Mouse (Mus musculus): ENCODE results near the gene Mafk.
A peak's percentile ranks its signal among the peaks of the same experiment; 100 is the strongest.
"Not testable (repeated sequence)": the region's sequence is repeated elsewhere in the genome, so short reads cannot be mapped to it uniquely, and the experiment has no call there.

Mafk gene

DNA sequence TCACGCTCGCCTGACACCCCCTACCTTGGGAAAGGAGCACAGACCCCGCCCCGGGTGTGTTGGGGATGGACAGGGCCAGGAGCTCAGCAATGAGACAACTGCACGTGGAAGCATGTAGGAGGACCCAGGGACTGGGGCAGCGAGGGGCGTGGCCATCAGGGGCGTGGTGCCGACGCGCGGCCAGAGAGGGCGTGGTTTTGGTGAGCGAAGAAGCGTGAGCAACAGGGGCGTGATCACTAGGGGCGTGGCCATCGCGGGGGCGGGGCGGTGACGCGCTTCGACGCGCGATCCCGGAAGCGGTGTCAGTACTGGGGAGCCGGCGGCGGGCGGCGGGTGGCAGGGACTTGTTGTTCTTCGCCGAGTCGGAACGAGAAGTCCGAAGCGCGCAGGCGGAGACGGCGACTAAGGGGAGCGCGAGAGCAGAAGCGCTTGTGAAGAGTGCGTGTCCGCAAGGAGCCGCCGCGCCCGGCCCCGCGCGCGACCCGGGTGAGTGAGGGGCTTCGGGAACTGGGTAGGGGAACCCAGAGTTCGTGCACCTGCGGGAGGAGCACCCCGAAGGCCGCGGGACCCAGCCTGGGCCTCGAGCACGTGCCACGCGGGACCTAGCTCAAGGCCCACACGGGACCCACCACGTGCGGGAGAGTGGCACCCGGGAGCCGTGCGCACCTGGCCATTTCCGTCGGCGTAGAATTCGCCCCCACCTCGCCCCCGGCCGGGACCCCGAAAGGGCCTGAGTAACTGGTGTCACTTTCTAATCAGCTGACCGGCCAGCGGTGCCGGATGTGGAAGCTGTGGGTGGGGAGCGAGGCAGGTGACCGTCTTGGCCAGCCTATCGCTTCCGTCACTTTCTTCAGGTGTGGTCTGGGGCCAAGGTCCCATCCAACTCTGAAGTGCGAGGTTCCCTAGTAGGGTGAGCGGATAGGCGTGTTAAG is at the start of gene Mafk:
TSS of gene Mafk (plus strand) at position 287 of the 932 bp plus-strand sequence.
- DNase-seq (ENCODE audit: low read depth, low spot score) = peak; percentile 93

DNA sequence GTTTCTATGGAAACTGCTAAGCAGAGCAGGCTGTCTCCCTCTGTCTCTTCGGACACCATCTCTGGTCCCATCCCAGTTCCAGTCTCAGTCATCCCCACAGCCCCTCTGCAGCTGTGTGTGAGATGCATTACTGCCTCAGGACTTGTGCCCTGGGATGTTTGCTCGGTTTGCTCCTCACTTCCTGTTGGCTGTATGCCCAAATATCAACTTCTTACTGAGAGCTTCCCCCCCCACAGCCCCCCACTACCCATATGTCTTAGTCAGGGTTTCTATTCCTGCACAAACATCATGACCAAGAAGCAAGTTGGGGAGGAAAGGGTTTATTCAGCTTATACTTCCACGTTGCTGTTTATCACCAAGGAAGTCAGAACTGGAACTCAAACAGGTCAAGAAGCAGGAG is 48.7 kb upstream of the Mafk start:
- DNase-seq (ENCODE audit: low read depth, low spot score) = not testable (repeated sequence)

DNA sequence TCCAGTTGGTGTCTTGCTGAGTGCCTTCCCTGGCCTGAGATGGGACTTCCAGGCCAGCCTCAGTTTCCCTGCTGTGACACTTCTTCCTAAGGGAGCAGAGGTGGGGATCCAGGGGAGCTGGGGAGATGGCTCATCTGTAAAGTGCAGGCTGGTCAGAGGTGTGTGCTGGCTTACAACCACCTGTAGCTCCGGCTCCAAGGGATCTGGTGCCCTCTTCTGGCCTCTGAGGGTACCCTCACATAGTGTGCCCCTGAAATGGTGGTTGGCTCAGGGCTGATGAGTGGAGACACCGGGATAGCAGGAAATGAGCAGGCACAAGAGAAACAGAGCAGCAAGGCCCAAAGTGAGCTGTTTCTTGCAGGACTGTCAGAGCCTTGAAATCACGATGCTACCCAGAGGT is 45.5 kb upstream of the Mafk start:
- no peak for DNase-seq (ENCODE audit: low read depth, low spot score)

DNA sequence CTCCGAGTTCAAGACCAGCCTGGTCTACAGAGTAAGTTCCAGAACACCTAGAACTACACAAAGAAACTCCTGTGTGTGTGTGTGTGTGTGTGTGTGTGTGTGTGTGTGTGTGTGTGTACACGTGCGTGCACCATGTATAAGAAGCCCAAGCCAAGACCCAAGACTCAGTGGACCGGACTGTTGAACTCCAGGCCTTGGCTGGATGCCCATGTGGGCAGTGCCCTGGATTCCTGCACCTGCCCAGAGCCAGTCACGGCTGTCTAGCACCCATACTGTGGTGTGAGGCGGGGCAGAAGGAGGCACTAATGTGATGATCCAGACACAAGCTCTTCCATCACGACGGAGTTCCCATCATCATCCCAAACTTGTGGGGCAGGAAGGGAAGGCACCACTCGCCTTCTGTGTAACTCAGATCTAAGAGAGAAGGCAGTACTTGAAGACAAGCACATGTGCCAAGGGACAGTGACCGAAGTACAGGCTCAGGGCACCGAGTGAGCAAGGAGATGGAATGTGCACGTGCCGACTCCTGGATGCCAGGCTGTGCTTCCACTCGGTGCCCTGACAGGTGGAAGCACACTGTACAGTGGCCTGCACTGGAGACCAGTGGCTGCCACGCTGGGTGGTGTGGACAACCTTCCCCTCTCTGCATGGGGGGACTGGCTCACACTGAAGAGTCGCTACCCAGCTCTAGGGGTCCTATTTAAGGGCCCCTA is 41.7 kb upstream of the Mafk start:
- no peak for DNase-seq (ENCODE audit: low read depth, low spot score)

DNA sequence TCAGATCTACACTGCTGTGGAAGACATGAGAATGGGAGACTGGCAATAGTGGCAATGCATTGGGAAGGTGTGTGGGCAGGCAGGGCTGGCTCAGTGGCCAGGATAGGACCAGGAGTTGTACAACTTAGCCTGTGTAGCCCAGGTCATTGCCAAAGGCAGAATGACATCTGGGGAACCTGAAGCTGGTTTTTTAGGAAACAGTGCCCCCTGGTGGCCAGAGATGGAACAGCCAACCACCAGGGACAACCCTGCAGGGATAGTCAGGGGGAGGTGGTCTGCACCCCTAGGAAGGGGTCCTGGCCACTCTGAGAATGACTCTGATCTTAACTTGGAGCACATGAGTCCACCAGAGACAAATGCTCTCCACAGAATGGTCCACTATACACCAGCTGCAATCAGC is 40.8 kb upstream of the Mafk start:
- DNase-seq (ENCODE audit: low read depth, low spot score) = peak; percentile 59

DNA sequence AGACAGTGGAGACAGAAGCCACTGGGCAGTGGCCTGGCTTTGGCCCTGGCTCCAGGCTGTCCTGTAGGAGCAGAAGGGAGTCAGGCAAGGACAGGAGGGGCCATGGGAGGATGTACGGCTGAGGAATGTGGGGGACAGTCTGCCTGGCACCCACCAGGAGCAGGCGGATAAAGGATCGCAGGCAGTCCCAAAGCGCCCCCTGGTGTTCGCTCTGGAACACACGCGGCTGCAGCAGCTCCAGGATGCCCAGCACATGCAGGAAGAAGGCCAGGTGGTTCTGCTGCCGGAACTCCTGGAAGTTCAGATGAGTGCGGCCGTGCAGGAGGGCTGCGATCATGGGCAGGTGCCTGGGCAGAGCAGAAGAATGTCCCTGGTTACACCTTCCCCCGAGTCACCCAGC is 36.6 kb upstream of the Mafk start:
- no peak for DNase-seq (ENCODE audit: low read depth, low spot score)

DNA sequence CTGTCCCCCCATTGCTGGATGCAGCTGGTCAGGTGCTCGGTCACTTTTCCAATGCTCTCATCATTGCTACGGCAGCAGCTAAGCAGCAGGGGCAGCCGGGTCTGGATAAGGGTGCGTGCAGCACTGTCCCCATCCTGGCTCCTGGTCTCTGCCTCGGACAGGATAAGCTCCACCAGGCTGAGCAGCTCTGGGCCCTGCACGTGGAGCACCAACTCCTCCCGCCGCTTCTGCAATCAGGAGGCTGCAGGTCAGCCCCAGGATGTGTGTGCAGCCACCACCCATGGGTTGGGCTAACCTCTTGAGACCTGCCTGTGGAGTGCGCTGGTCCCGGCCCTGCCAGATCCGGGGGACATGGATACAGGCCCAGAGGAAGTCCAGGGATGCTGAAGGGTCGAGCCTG is 35.2 kb upstream of the Mafk start:
- DNase-seq (ENCODE audit: low read depth, low spot score) = no peak

DNA sequence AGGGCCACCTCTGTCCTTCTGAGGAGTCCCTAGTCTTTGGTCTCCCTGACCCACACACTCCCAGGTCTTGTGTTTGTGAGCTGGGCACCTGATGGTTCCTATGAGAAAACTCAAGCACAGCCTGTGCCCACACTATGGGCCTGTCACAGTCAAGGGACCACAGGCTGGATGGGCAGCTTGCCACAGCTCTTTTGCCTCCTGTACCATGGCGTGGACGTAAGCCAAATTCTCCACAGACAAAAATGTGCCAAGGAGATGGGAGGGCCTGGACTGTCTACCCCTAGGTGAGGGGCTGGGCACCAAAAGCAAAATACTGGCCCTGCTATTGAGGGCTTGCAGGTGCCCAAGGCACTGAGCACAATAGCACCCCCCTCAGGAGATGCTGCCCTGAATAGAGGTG is 34.7 kb upstream of the Mafk start:
- no peak for DNase-seq (ENCODE audit: low read depth, low spot score)

DNA sequence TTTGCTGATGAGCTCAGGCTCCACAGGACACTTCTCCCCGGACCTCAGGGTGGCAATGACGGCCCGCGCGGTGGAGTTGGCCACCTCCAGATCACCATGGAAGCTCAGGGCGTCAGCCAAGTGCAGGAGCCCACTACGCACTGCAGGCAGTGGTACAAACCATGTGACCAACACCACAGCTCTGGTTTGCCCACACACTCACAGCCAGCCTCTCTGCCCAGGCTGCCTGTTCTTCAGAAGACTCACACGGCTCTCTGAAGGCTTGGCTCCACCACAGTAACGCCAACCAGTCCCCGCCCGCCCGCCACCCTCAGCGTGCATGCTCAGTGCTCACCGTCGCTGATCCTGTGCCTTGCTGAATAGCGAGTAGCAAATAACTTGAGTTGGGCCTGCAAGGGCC is 33.2 kb upstream of the Mafk start:
- no peak for DNase-seq (ENCODE audit: low read depth, low spot score)

DNA sequence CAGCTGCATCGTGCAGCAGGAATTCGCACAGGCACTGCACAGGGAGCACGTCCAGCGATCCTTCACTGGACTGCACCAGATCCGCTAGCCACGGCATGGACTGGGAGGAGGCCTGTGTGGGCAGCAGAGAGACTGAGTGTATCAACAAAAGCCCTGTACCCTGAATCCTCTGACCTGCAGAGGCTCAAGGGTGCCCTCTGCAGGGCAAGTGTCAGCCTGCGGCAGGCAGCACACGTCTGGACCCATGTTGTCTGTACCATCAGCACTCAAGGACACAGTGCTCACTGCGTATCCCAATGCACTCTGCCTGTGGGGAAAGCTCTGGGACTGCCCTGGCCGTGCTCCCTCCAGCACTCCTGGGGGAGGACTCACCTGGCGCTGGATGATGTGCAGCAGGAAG is 27.0 kb upstream of the Mafk start:
- no peak for DNase-seq (ENCODE audit: low read depth, low spot score)

DNA sequence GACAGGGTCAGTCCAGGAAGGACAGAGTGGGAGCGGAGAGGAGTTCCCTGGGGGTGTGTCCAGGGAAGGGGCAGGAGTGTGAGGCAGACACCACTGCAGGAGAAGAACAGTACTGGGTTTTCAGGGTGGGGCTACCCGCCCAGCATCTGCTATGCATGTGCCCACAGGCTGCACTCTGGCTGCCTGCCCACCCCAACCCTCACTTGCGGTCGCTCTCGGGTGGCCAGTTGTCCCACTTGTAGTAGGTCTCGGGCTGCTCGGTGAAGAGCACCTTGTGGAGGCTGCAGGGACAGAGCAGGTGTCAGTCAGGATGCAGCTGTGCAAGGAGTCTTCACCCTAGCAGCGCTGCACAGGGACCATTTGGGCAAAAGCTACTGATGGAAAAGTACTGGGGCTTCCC is 23.1 kb upstream of the Mafk start:
- no peak for DNase-seq (ENCODE audit: low read depth, low spot score)

DNA sequence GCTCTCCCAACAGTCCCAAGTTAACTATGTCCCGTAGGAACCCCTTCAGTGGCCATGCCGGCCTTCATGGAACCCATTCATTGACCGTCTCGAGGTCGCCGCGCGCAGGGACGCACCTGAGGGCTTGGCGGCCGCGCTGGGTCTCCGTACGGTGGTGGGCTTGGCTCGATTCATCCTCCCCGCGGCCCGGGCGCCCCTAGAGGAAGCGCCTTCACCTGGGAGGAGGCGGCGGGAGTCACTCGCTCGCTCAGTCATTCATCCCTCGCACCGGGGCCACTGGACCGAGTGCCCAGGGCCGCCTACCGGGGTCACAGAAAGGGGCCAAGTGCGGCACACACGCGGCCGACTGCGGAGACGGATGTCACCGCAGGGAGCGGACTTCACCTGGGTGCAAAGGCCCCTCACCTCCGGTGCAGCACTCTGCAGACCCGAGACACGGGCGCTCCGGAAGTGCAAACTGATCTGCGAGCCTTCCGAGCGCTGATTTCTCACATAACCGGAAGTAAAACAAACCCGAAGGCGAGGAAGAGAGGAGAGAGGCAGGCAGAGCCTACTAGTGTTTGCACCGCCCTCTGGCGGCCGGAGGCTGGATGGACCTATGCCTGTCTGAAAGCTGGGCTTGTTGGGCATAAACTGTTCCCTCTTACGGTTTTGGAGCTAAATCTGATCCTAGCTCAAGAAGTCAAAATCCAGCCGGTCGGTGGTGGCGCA is 15.9 kb upstream of the Mafk start, which contains the start of gene Ints1:
TSS of gene Ints1 (minus strand) at position 459 of the 711 bp plus-strand sequence.
- DNase-seq (ENCODE audit: low read depth, low spot score) = peak; percentile 90

DNA sequence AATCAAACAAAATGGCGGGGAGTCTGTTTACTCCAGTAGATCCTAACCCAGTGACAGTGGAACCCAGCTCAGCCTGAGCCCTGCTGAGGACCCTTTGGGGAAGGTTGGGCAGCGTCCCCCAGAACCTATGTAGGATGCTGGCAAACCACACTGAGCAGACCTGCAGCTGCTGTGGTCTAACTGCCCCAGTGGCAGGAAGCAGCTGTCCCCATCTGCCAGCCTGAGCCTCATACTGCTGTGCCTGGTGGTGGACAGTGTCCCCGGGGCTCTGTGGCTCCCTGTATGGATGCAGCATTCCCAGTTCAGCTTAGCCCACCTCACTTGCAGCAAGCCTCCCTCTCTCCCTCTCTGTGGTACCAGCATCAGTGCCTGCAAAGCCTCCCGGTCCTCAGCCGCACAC is 14.3 kb upstream of the Mafk start:
- no peak for DNase-seq (ENCODE audit: low read depth, low spot score)

DNA sequence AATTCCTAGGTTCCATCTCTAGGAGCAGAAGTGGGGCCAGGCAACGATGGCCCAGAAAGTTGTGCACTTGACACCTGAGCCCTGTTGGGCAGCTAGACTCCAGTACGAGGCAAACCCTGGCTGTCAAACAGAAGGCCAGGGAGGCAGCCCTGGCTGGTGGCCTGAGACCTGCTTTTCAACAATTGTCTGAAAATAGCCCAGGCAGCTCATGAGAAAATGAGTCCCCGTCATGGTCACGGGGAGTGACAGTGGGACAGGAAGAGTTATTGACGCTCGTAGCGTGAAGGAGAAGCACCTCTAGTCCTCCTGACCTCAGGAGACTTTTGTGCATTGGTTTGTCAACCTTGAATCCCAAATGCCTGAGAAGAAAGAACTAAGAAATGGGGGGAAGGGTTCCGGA is 9.9 kb upstream of the Mafk start:
- DNase-seq (ENCODE audit: low read depth, low spot score) = no peak

DNA sequence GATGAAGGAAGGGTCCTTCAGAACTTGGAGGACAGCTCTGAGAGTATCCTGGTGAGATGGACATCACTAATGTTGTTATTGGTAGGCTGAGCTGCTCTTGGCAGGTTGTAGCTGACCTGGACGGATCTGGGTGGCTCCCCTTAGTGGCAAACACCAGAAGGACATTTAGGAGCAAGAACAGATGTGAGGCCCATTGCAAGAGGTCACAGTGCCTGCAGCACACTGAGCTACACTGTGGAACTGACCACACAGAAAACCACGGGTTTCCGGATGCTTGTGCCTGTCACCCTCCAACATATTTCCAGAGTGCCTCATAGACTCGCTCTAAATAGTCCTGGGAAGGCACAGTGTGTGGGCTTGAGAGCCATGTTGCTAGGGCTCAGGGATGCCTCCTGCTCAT is 1.8 kb upstream of the Mafk start:
- no peak for DNase-seq (ENCODE audit: low read depth, low spot score)

DNA sequence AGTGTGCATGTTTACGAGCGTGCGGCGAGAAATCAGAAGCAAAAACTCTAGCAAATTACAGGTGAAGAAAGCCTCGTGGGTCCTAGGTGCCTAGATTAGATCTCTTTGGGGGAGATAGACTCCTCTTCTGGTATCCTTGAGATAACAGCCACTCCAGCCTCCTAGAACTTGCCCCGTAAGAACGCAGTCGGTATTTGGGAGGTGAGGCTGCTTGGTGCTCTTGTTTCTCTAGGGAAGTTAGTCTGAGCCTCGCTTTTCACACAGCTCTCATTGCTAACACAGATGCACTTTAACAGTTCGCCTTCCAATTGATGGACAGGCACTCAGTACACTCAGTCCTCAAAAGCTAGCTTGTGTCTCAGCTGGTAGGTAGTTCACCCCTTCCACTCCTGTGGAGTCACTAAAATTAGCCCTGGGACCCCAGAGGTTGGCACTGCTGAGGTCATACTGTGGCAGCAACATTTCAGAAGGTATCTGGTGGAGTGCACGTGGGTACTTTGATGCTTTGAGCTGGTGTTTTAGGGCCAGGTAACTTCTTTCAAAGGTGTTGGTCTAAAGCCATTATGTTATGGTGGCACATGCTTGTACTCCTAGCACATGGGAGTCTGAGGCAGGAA is 954 bp downstream of the Mafk start:
- DNase-seq (ENCODE audit: low read depth, low spot score) = no peak

DNA sequence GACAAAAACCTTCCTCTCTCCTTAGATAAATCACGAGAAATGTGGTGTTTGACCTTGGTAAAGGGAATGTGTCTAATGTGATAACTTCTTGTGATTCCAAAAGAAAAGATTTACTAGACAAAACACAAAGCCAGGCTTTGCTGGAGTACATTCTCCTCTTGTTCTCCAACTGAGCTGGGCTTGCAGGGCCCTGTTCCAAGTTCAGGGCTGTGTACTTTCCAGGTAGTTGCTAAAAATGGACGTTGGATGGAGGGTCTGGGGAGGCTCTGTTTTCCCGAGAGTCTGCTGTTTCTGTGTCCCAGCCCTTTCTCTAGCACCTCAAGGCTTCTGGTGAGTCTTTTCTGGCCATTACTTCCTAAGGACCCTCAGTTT is 1.6 kb downstream of the Mafk start:
- no peak for DNase-seq (ENCODE audit: low read depth, low spot score)

DNA sequence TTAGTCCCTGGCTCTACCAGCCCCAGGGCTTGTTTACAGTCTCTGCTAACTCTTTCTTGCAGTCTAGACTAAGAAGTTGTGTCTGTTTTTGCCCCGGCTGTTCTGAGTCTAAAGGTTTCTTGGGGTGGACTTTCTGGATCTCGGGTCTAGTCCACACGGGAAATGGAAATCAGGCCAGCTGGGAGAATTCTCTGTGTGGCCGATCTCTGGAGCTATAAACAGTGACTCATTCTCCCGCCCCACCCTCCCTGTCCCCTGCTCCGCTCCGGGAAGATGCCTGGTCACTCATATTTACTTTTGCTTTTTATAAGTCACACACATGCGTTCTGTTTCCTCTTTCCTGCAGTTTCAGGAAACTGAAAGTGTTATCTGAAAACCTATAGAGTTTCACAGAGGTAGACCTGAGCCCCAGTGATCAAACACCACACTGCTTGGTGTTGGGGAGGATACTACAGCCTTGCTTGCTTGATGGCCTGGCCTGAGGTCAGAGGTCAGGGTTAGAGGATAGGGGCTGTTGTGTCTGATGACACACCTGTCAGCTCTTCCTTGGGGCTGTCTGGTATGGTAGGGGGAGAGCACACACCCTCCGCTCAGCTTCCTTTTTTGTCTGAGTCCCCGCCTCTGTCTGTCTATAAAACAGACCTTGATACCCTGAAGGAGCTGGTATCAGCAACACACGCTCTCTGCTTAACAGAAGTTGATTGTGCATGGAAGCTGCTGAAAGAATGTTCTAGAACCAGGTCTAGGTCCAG is 2.2 kb downstream of the Mafk start:
- DNase-seq (ENCODE audit: low read depth, low spot score) = no peak

DNA sequence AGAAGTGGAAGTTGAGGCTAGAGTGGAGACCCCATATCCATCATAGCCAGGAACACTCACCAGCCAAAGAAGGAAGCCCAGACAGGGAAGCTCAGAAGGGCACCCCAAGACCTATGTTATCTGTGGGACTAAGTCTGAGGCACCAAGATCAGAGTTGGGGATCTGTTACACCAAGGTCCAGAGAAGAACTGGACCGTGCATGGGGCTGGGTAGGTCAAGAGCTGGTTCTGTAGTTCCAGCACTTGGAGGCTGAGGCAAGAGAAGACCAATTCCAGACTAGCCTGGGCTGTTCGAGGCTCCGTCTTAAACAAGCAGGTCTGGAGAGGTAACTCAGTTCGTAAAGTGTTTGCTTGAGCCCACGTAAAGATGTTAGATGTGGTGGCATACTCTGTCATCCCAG is 2.8 kb downstream of the Mafk start:
- DNase-seq (ENCODE audit: low read depth, low spot score) = no peak

DNA sequence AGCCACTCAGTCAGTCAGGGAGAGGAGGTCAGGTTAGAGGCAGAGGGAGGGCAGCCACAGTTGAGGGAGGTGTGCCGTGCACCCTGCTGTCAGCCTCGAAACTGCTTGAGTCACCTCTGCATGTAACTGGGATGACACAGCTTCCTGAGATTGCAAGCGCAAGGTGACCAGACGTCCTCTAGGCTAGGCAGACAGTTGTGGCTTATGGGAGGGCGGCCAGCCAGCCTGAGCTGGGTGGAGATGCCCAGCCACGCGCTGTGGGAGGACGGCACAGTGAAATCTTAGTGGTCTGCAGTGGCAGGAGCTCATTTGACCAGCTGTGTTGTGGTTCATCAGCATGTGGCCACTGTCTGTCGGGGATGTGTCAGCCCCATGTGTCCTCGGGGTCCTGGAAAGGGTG is 3.6 kb downstream of the Mafk start:
- DNase-seq (ENCODE audit: low read depth, low spot score) = no peak

DNA sequence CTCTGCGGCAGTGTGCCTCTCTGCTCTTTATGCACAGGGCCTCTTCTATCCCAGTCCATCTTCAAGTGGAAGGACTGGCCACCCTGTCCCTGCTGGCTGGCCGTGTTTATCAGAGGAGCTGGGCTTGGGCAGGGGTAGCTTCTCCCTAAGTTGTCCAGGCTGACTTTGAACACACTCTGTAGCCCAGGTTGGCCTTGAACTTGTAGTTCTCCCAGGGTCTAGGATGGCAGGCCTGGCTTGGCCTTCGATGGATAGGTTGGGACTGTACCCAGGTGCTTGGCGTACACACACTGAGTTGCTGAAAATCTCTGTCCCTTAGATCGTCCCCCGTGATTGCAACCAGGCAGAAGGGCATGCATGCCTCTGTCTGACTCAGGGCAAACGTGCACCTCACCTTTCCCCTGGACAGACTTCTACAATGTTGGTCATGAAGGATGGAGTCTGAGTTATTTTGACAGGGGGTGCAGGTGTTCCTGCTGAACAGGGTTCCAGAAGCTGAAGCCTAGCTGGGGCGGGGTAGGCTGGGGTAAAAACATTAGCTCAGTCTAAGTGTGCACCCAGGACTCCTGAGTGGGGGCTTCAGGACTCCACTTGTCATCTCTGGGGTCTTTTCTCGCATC is 4.8 kb downstream of the Mafk start:
- no peak for DNase-seq (ENCODE audit: low read depth, low spot score)

Data from embryo, embryonic 11.5 days (tissue).